Mouse (Mus musculus) heart, embryonic 16.5 days (tissue): ENCODE results near the gene Atcay. TPM values are rescaled to one million over a fixed set of nuclear protein-coding genes. Genes with fewer than 3 reads are reported as not detected.
"Not testable (repeated sequence)": the region's sequence is repeated elsewhere in the genome, so short reads cannot be mapped to it uniquely, and the experiment has no call there.

Experiments used
- ATAC-seq: fragments of 200-750 bp; cut with Nextera tagmentation; replicated peaks from 2 replicates; pipeline ENCODE4 v1.8.0; 2017; ENCODE audit warnings: moderate number of reproducible peaks; ENCODE audit not compliant: insufficient read depth, low FRiP score; ENCODE audit errors: extremely low read depth
- H3K27ac ChIP-seq: fragments of 300-500 bp; sonication (generic); 2 replicates; pipeline ENCODE4 v1.5.1; 2014; ENCODE audit warnings: mild to moderate bottlenecking, low read length, control low read depth, moderate library complexity
- H3K27me3 ChIP-seq: fragments of 300-500 bp; sonication (generic); 2 replicates; pipeline ENCODE4 v1.6.1; 2014; ENCODE audit warnings: low read length, mixed read lengths; ENCODE audit not compliant: control insufficient read depth, insufficient read depth
- H3K36me3 ChIP-seq: fragments of 300-500 bp; sonication (generic); 2 replicates; pipeline ENCODE4 v1.6.1; 2014; ENCODE audit not compliant: control insufficient read depth, insufficient read depth
- H3K4me1 ChIP-seq: fragments of 300-500 bp; sonication (generic); 2 replicates; pipeline ENCODE4 v1.6.1; 2014; ENCODE audit warnings: low read length, mixed read lengths; ENCODE audit not compliant: control insufficient read depth, insufficient read depth
- H3K4me2 ChIP-seq: fragments of 300-500 bp; sonication (generic); 2 replicates; pipeline ENCODE4 v1.6.1; 2014; ENCODE audit warnings: low read depth, mild to moderate bottlenecking, control low read depth, low read length
- H3K4me3 ChIP-seq: fragments of 300-500 bp; sonication (generic); 2 replicates; pipeline ENCODE4 v1.5.1; 2014; ENCODE audit warnings: mild to moderate bottlenecking, control low read depth, low read length
- H3K9ac ChIP-seq: fragments of 300-500 bp; sonication (generic); 2 replicates; pipeline ENCODE4 v1.6.1; 2014; ENCODE audit warnings: low read length, control low read depth
- H3K9me3 ChIP-seq: fragments of 300-500 bp; sonication (generic); replicated peaks from 2 replicates; pipeline ENCODE4 v1.6.1; 2016; ENCODE audit warnings: low read length; ENCODE audit not compliant: control insufficient read depth
- WGBS: fragments of 180-500 bp; shearing (Covaris S2); extraction: QIAGEN DNeasy Blood & Tissue Kit; methylation state at CpG from one replicate; pipeline ENCODE4 v1.1.7; 2014; 5-methylcytosine and 5-hydroxymethylcytosine counted together
- polyA plus RNA-seq: library from polyadenylated mRNA; unstranded; fragments of >200 nt; fragmentation: Nextera tagmentation; extraction: Ambion mirVana; gene quantifications from 2 replicates; pipeline ENCODE4 v1.2.1, GENCODE M21; 2015

Gene Atcay
- polyA plus RNA-seq, 1 experiment from 2014 or later = 0.33 TPM

GRCm38 (mm10) chr10:81232580-81233225 is 2.1 kb upstream of the Atcay start, which contains the start of gene Zfr2:
Gene Zfr2 (plus strand): TSS chr10:81233155.
- Histone ChIP-seq H3K9ac (peak within 1 kb of the TSS; percentile 88), H3K27me3 (peaks cover 16% of the 10 kb centered on the region), H3K4me2 (peak within 1 kb of the TSS; percentile 75), H3K4me3 (peak within 1 kb of the TSS; percentile 85), H3K4me1 (0 out of 2 replicates have a peak, but pooled peaks cover 12% of the 10 kb centered on the region), H3K9me3 (no peaks in the 10 kb centered on the region), H3K27ac (0 out of 2 replicates have a peak within 1 kb of the TSS, but pooled peaks have one; percentile 39), H3K36me3 (no peaks in the 10 kb centered on the region)
- WGBS = 7% methylated on average over 29 of the region's 29 CpGs
- ATAC-seq = peak; percentile 82

GRCm38 (mm10) chr10:81231436-81231835 is 803 bp upstream of the Atcay start:
- no peaks in the 10 kb centered on the region for H3K9me3 ChIP-seq
- H3K4me3 ChIP-seq = no peak overlapping the region
- H3K36me3 ChIP-seq = no peaks in the 10 kb centered on the region
- H3K27ac ChIP-seq = no peak overlapping the region
- H3K4me1 ChIP-seq = 0 out of 2 replicates have a peak, but pooled peaks cover 12% of the 10 kb centered on the region
- no peak for ATAC-seq
- H3K9ac ChIP-seq = no peak overlapping the region
- no peak overlapping the region for H3K4me2 ChIP-seq
- H3K27me3 ChIP-seq = peaks cover 16% of the 10 kb centered on the region
- 51% methylated on average over 7 of the region's 7 CpGs for WGBS

GRCm38 (mm10) chr10:81229735-81230437 is 747 bp downstream of the Atcay start:
- peak overlapping the region; percentile 22; the same call in 1 of the 2 replicates for H3K4me3 ChIP-seq
- no peak overlapping the region for H3K27ac ChIP-seq
- H3K4me2 ChIP-seq = peak overlapping the region; percentile 48
- peaks cover 16% of the 10 kb centered on the region for H3K27me3 ChIP-seq
- H3K9ac ChIP-seq = no peak overlapping the region
- no peaks in the 10 kb centered on the region for H3K9me3 ChIP-seq
- no peaks in the 10 kb centered on the region for H3K36me3 ChIP-seq
- no peak for ATAC-seq
- 8% methylated on average over 20 of the region's 20 CpGs for WGBS
- H3K4me1 ChIP-seq = 0 out of 2 replicates have a peak, but pooled peaks cover 12% of the 10 kb centered on the region

- H3K9ac ChIP-seq, H3K4me1 ChIP-seq, H3K4me2 ChIP-seq, H3K27ac ChIP-seq, H3K36me3 ChIP-seq, H3K27me3 ChIP-seq, H3K4me3 ChIP-seq, ATAC-seq, H3K9me3 ChIP-seq: not testable (repeated sequence)
- 51% methylated on average over 2 of the region's 2 CpGs for WGBS
Measured at GRCm38 (mm10) chr10:81223731-81224130, 6.9 kb downstream of the Atcay start.

- no peak overlapping the region for H3K4me2 ChIP-seq
- no peak overlapping the region for H3K27ac ChIP-seq
- H3K36me3 ChIP-seq = no peaks in the 10 kb centered on the region
- 79% methylated on average over 5 of the region's 5 CpGs for whole genome bisulfite sequencing
- no peak for ATAC-seq
- H3K9me3 ChIP-seq = no peaks in the 10 kb centered on the region
- H3K27me3 ChIP-seq = no peaks in the 10 kb centered on the region
- no peak overlapping the region for H3K9ac ChIP-seq
- H3K4me3 ChIP-seq = no peak overlapping the region
- no peaks in the 10 kb centered on the region for H3K4me1 ChIP-seq
Measured at GRCm38 (mm10) chr10:81221402-81222015, 9.1 kb downstream of the Atcay start.

- Histone ChIP-seq H3K9ac (no peak overlapping the region), H3K27ac (no peak overlapping the region), H3K4me1 (no peaks in the 10 kb centered on the region), H3K4me2 (no peak overlapping the region), H3K27me3 (no peaks in the 10 kb centered on the region), H3K36me3 (no peaks in the 10 kb centered on the region), H3K4me3 (no peak overlapping the region), H3K9me3 (no peaks in the 10 kb centered on the region)
- ATAC-seq = peak; percentile 64
- 32% methylated on average over 7 of the region's 7 CpGs for WGBS
Measured at GRCm38 (mm10) chr10:81217964-81218363, 12.7 kb downstream of the Atcay start.

GRCm38 (mm10) chr10:81217267-81217666 is 13.4 kb downstream of the Atcay start:
- H3K4me2 ChIP-seq, H3K9me3 ChIP-seq, H3K9ac ChIP-seq, H3K27ac ChIP-seq, H3K4me3 ChIP-seq, H3K4me1 ChIP-seq, H3K36me3 ChIP-seq, H3K27me3 ChIP-seq, ATAC-seq: not testable (repeated sequence)
- 4% methylated on average over 1 of the region's 1 CpGs for WGBS

- H3K36me3 ChIP-seq = no peaks in the 10 kb centered on the region
- no peaks in the 10 kb centered on the region for H3K4me1 ChIP-seq
- H3K9me3 ChIP-seq = no peaks in the 10 kb centered on the region
- 82% methylated on average over 6 of the region's 6 CpGs for WGBS
- H3K27me3 ChIP-seq = no peaks in the 10 kb centered on the region
- no peak overlapping the region for H3K9ac ChIP-seq
- no peak overlapping the region for H3K27ac ChIP-seq
- no peak overlapping the region for H3K4me2 ChIP-seq
- H3K4me3 ChIP-seq = no peak overlapping the region
- no peak for ATAC-seq
Measured at GRCm38 (mm10) chr10:81216810-81217209, 13.8 kb downstream of the Atcay start.

GRCm38 (mm10) chr10:81216260-81216659 is 14.4 kb downstream of the Atcay start:
- Histone ChIP-seq H3K4me3 (no peak overlapping the region), H3K27me3 (no peaks in the 10 kb centered on the region), H3K9ac (no peak overlapping the region), H3K9me3 (no peaks in the 10 kb centered on the region), H3K27ac (no peak overlapping the region), H3K4me2 (no peak overlapping the region), H3K36me3 (no peaks in the 10 kb centered on the region), H3K4me1 (no peaks in the 10 kb centered on the region)
- no peak for ATAC-seq
- WGBS = 88% methylated on average over 6 of the region's 6 CpGs
